Mouse (Mus musculus): ENCODE data around the gene Prok2.

GRCm38 (mm10) chr6:99700484-99700883 lies 25.7 kb downstream of the Prok2 start:
- TF ChIP-seq CTCF (IDR thresholded peaks at IDR 0.05; ENCODE audit: insufficient read depth, low read length) (no peak), POLR2A (IDR thresholded peaks at IDR 0.05; ENCODE audit: borderline replicate concordance, extremely low read depth, low read depth, low read length) (no peak)
